Mouse (Mus musculus) spleen, adult 2 months (tissue): ENCODE results near the gene Rnf7.

Source experiments
- CTCF ChIP-seq: fragments of 200-500 bp; IDR thresholded peaks from 2 replicates; pipeline ENCODE4 v1.5.1; 2011; ENCODE audit warnings: mild to moderate bottlenecking, inconsistent platforms; ENCODE audit not compliant: insufficient read depth, insufficient read length, insufficient replicate concordance; ENCODE audit errors: extremely low read depth
- POLR2A ChIP-seq: fragments of 200-500 bp; IDR thresholded peaks from 2 replicates; pipeline ENCODE4 v1.6.1; 2011; ENCODE audit warnings: low read depth, low read length, inconsistent platforms

- TF ChIP-seq CTCF (no peak), POLR2A (no peak)
Observed at GRCm38 (mm10) chr9:96455618-96456017, 22.9 kb downstream of the Rnf7 start.
